Mouse (Mus musculus) stomach, postnatal 0 days (tissue): Measurements from ENCODE around the gene Sox5. TPM values are rescaled to one million over a fixed set of nuclear protein-coding genes. Genes with fewer than 3 reads are reported as not detected.

ENCODE experiments used
- ATAC-seq: fragments of 200-750 bp; cut with Nextera tagmentation; 2 replicates; pipeline ENCODE4 v1.8.0; 2017; ENCODE audit not compliant: low FRiP score, low TSS enrichment
- DNase-seq: peaks from one replicate; pipeline ENCODE4 v3.0.0-alpha.2; 2016; ENCODE audit warnings: low spot score
- H3K27ac ChIP-seq: fragments of 300-500 bp; sonication (generic); replicated peaks from 2 replicates; pipeline ENCODE4 v1.5.1; 2014; ENCODE audit warnings: mild to moderate bottlenecking, control low read depth
- H3K27me3 ChIP-seq: fragments of 300-500 bp; sonication (generic); 2 replicates; pipeline ENCODE4 v1.6.1; 2014; ENCODE audit warnings: low read length; ENCODE audit not compliant: control insufficient read depth, insufficient read depth
- H3K36me3 ChIP-seq: fragments of 300-500 bp; sonication (generic); 2 replicates; pipeline ENCODE4 v1.6.1; 2014; ENCODE audit warnings: low read length, mixed read lengths; ENCODE audit not compliant: control insufficient read depth, insufficient read depth
- H3K4me1 ChIP-seq: fragments of 300-500 bp; sonication (generic); replicated peaks from 2 replicates; pipeline ENCODE4 v1.6.1; 2014; ENCODE audit warnings: antibody characterized with exemption; ENCODE audit not compliant: control insufficient read depth, insufficient read depth
- H3K4me2 ChIP-seq: fragments of 300-500 bp; sonication (generic); replicated peaks from 2 replicates; pipeline ENCODE4 v1.6.1; 2014; ENCODE audit warnings: low read depth, mild to moderate bottlenecking, control low read depth, moderate library complexity
- H3K4me3 ChIP-seq: fragments of 300-500 bp; sonication (generic); 2 replicates; pipeline ENCODE4 v1.5.1; 2014; ENCODE audit warnings: low read depth, low read length, control low read depth
- H3K9ac ChIP-seq: fragments of 300-500 bp; sonication (generic); 2 replicates; pipeline ENCODE4 v1.6.1; 2014; ENCODE audit warnings: mild to moderate bottlenecking, low read length, control low read depth, mixed read lengths
- H3K9me3 ChIP-seq: fragments of 300-500 bp; sonication (generic); 2 replicates; pipeline ENCODE4 v1.6.1; 2016; ENCODE audit warnings: low read length; ENCODE audit not compliant: control insufficient read depth
- CTCF ChIP-seq: IDR thresholded peaks from 2 replicates; pipeline ENCODE4 v1.5.1; 2016; ENCODE audit warnings: antibody characterized with exemption, low read depth, mild to moderate bottlenecking, moderate library complexity
- EP300 ChIP-seq: optimal IDR thresholded peaks from 2 replicates; pipeline ENCODE3; 2016; ENCODE audit warnings: antibody characterized with exemption
- WGBS: fragments of 180-500 bp; shearing (Covaris S2); extraction: QIAGEN DNeasy Blood & Tissue Kit; methylation state at CpG from one replicate; pipeline ENCODE4 v1.1.7; 2014; 5-methylcytosine and 5-hydroxymethylcytosine counted together
- polyA plus RNA-seq: library from polyadenylated mRNA; unstranded; fragments of >200 nt; fragmentation: Nextera tagmentation; extraction: Ambion mirVana; gene quantifications from 2 replicates; pipeline ENCODE4 v1.2.1, GENCODE M21; 2015

The Sox5 gene
- polyA plus RNA-seq, 1 experiment from 2014 or later: 9.8 TPM

DNA sequence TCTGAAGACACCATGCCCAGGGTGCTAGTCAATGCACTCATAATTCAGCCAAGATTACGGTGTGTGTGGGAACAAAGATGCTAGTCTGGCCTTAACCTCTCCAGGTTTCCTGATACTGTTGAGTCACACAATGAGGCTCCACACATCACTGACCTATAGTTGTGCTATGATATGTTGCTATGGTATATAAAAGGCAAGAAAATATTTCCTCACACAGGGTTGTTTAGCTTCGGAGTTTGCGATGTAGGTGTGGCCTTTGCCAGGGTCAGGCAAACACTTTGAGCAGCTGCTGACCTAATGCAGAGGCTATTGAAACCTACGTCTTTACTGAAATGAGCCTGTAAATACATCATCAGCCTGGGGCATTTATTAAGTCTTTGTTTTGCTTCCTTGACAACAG is 833.7 kb downstream of the Sox5 start:
- Histone ChIP-seq H3K9me3 (no peaks in the 10 kb centered on the region), H3K27me3 (no peaks in the 10 kb centered on the region), H3K4me3 (no peak overlapping the region), H3K4me1 (no peaks in the 10 kb centered on the region), H3K27ac (no peak overlapping the region), H3K36me3 (no peaks in the 10 kb centered on the region), H3K4me2 (no peak overlapping the region), H3K9ac (no peak overlapping the region)
- ATAC-seq (peak; percentile 97), DNase-seq (peak; percentile 53)
- TF ChIP-seq EP300 (no peak), CTCF (no peak)
- WGBS: 58% methylated on average over 4 of the region's 4 CpGs

DNA sequence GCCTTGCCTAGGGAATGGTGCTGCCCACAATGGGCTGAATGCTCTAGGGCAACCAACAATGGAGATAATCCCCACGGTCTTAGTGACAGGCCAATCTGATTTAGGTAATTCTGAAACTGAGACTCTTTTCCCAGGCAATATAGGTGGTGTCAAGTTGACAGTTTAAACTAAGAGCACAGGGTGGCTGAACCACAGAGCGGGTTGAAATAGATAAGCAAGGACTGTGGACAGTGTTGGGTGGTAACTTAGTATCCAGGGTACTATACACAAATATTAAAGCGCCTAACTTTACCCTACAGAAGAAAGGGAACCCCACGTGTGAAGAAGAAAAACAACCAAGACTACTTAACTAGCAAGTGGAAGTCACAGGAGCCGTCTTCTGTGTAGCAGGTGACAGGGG is 838.7 kb downstream of the Sox5 start:
- Histone ChIP-seq H3K4me2 (no peak overlapping the region), H3K27ac (no peak overlapping the region), H3K36me3 (no peaks in the 10 kb centered on the region), H3K4me3 (no peak overlapping the region), H3K4me1 (no peaks in the 10 kb centered on the region), H3K27me3 (no peaks in the 10 kb centered on the region), H3K9ac (no peak overlapping the region), H3K9me3 (no peaks in the 10 kb centered on the region)
- ATAC-seq (no peak), DNase-seq (no peak)
- TF ChIP-seq CTCF: no peak
- TF ChIP-seq EP300: no peak
- WGBS: 81% methylated on average over 5 of the region's 5 CpGs

DNA sequence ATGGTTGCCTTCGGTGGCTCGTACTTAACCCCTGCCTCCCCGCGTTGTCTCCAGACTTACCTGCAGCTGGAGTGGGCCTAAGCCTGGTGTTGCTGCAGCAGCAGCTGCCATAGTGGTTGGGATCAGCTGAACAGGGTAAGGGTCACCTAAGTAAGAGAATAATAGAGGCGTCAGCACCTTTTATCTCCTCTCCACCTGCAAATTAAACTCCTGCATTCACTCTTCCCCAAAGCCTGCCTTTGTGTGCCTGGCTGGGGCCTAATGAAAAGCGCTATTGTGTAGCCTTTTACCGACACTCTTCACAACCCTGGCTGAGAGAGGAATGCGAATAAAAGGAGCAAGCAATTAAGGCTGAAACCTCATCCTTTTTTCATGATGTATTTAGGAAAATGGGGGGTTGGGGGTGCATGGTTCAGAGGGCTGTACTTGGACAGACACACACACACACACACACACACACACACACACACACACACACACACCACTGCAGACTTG is 840.4 kb downstream of the Sox5 start:
- H3K27ac ChIP-seq: no peak overlapping the region
- 42% methylated on average over 8 of the region's 8 CpGs for WGBS
- no peaks in the 10 kb centered on the region for H3K36me3 ChIP-seq
- H3K9ac ChIP-seq: no peak overlapping the region
- no peaks in the 10 kb centered on the region for H3K4me1 ChIP-seq
- H3K27me3 ChIP-seq: no peaks in the 10 kb centered on the region
- no peak overlapping the region for H3K4me3 ChIP-seq
- H3K4me2 ChIP-seq: no peak overlapping the region
- DNase-seq: no peak
- no peaks in the 10 kb centered on the region for H3K9me3 ChIP-seq
- no peak for ATAC-seq
- TF ChIP-seq EP300: no peak
- no peak for TF ChIP-seq CTCF

DNA sequence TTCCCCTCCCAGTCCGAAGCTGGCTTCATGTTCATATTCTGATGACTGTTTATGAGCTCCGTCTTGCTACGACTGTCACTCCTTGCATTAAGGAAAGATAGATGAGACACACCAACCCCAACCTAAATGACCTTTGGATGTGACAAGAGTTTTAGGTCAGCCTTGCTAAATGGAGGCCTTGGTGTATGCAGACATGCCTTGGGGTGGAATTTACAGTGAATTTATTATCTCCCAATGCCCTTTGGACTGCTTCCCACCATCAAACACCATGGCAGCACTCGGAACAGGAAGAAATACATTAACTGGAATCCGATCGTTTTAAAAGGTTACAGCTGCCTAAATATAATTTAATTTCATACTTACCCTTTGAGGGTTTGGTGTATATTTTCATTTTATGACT is 858.6 kb downstream of the Sox5 start:
- 54% methylated on average over 6 of the region's 6 CpGs for WGBS
- Histone ChIP-seq H3K9me3 (no peaks in the 10 kb centered on the region), H3K4me1 (no peaks in the 10 kb centered on the region), H3K9ac (no peak overlapping the region), H3K4me2 (no peak overlapping the region), H3K36me3 (no peaks in the 10 kb centered on the region), H3K27ac (no peak overlapping the region), H3K4me3 (no peak overlapping the region), H3K27me3 (no peaks in the 10 kb centered on the region)
- TF ChIP-seq CTCF (no peak), EP300 (no peak)
- no peak for ATAC-seq
- DNase-seq: no peak

DNA sequence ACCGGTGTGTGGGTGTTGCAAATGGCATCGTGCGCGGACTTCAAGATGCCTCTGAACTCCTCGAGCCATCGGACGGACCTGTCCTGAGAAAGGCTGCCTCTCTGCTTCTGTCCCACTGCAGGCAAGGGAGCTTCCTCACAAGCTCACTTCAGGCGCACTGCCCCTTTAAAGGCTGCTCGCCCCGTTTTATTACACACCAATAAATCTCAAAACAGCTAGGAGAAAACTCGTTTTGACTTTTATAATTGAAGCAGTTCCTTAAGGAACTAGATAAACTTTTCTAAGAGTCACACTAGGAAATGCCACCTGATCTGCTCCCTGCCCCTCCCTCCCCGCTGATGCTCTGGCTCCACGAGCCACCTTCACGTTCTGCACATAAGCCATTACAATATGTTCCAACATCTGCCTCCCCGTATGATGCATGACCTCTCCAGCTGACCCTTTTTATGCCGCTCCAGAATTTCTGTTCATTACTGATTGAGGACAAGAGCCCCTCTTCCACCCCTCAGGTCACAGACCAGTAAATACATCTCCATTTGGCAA is 863.3 kb downstream of the Sox5 start:
- WGBS: 62% methylated on average over 16 of the region's 16 CpGs
- Histone ChIP-seq H3K9me3 (no peaks in the 10 kb centered on the region), H3K4me2 (no peak overlapping the region), H3K9ac (no peak overlapping the region), H3K27ac (no peak overlapping the region), H3K27me3 (no peaks in the 10 kb centered on the region), H3K36me3 (no peaks in the 10 kb centered on the region), H3K4me3 (no peak overlapping the region), H3K4me1 (no peaks in the 10 kb centered on the region)
- DNase-seq (no peak), ATAC-seq (no peak)
- no peak for TF ChIP-seq CTCF
- TF ChIP-seq EP300: no peak

GRCm38 (mm10) chr6:143916152-143916735 is 865.5 kb downstream of the Sox5 start:
- H3K9ac ChIP-seq: no peak overlapping the region
- H3K9me3 ChIP-seq: no peaks in the 10 kb centered on the region
- DNase-seq (peak; percentile 19), ATAC-seq (peak; percentile 56)
- no peaks in the 10 kb centered on the region for H3K36me3 ChIP-seq
- H3K4me1 ChIP-seq: no peaks in the 10 kb centered on the region
- H3K4me2 ChIP-seq: no peak overlapping the region
- no peak overlapping the region for H3K27ac ChIP-seq
- H3K4me3 ChIP-seq: no peak overlapping the region
- H3K27me3 ChIP-seq: no peaks in the 10 kb centered on the region
- TF ChIP-seq CTCF (no peak), EP300 (no peak)
- WGBS: 45% methylated on average over 10 of the region's 10 CpGs
